Mouse (Mus musculus): ENCODE measurements around the gene Epop.

GRCm38 (mm10) chr11:97631500-97631899, 2.0 kb upstream of the Epop start:
- TF ChIP-seq EP300 (IDR thresholded peaks at IDR 0.05; ENCODE audit: low read depth) (no peak), CTCF (IDR thresholded peaks at IDR 0.05; ENCODE audit: low read depth) (no peak)

All from heart, postnatal 0 days (tissue).